Mouse (Mus musculus) macrophage (primary cell): ENCODE results near the gene Rsph10b. TPM values are rescaled to one million over a fixed set of nuclear protein-coding genes. Genes with fewer than 3 reads are reported as not detected.

Experiments used
- H3K27ac ChIP-seq: fragments of 350-480 bp; formaldehyde crosslinking; 2 replicates; pipeline ENCODE4 v1.9.0; 2021
- H3K36me3 ChIP-seq: fragments of 350-480 bp; formaldehyde crosslinking; 2 replicates; pipeline ENCODE4 v1.9.0; 2021; ENCODE audit errors: inconsistent target
- H3K4me3 ChIP-seq: fragments of 350-480 bp; formaldehyde crosslinking; 2 replicates; pipeline ENCODE4 v1.9.0; 2021; ENCODE audit errors: inconsistent target
- H3K79me2 ChIP-seq: fragments of 350-480 bp; formaldehyde crosslinking; 2 replicates; pipeline ENCODE4 v1.9.0; 2021; ENCODE audit errors: inconsistent target
- WGBS: methylation state at CpG from one replicate; pipeline ENCODE4 v1.1.7; 2026; ENCODE audit warnings: inconsistent platforms; ENCODE audit not compliant: missing documents; 5-methylcytosine and 5-hydroxymethylcytosine counted together
- polyA plus RNA-seq: library from polyadenylated mRNA; stranded (reverse); fragments of 250-400 nt; gene quantifications from 3 replicates; pipeline ENCODE4 v1.2.4, GENCODE M21; 2018; ENCODE audit warnings: inconsistent platforms

Gene Rsph10b
- polyA plus RNA-seq, 1 experiment from 2014 or later = not detected

- peaks cover 91% of the 10 kb centered on the region for H3K36me3 ChIP-seq
Measured at GRCm38 (mm10) chr5:143992661-143993060, 59.8 kb downstream of the Rsph10b start.

GRCm38 (mm10) chr5:143993260-143993659 lies 60.4 kb downstream of the Rsph10b start:
- 99% methylated on average over 8 of the region's 8 CpGs for WGBS
- Histone ChIP-seq H3K27ac (no peak overlapping the region), H3K36me3 (peaks cover 91% of the 10 kb centered on the region)

More at GRCm38 (mm10) chr5:143992661-143993060, 59.8 kb downstream of the Rsph10b start:
- H3K4me3 ChIP-seq = no peak overlapping the region
- no peaks in the 10 kb centered on the region for H3K79me2 ChIP-seq
- H3K27ac ChIP-seq = no peak overlapping the region
- 90% methylated on average over 10 of the region's 10 CpGs for WGBS

GRCm38 (mm10) chr5:143993849-143994248 lies 61.0 kb downstream of the Rsph10b start:
- H3K27ac ChIP-seq = no peak overlapping the region
- 98% methylated on average over 5 of the region's 5 CpGs for WGBS

More at GRCm38 (mm10) chr5:143993260-143993659, 60.4 kb downstream of the Rsph10b start:
- Histone ChIP-seq H3K4me3 (no peak overlapping the region), H3K79me2 (no peaks in the 10 kb centered on the region)

GRCm38 (mm10) chr5:143994632-143995365 lies 62.0 kb downstream of the Rsph10b start:
- Histone ChIP-seq H3K4me3 (no peak overlapping the region), H3K27ac (no peak overlapping the region), H3K79me2 (no peaks in the 10 kb centered on the region), H3K36me3 (peaks cover 91% of the 10 kb centered on the region)
- 83% methylated on average over 11 of the region's 11 CpGs for WGBS

More at GRCm38 (mm10) chr5:143993849-143994248, 61.0 kb downstream of the Rsph10b start:
- Histone ChIP-seq H3K79me2 (no peaks in the 10 kb centered on the region), H3K36me3 (peaks cover 91% of the 10 kb centered on the region), H3K4me3 (no peak overlapping the region)

- H3K4me3 ChIP-seq = no peak overlapping the region
Measured at GRCm38 (mm10) chr5:143999409-143999808, 66.6 kb downstream of the Rsph10b start.

GRCm38 (mm10) chr5:144002461-144003192 lies 69.8 kb downstream of the Rsph10b start:
- WGBS = 44% methylated on average over 15 of the region's 15 CpGs
- H3K36me3 ChIP-seq = peaks cover 57% of the 10 kb centered on the region

More at GRCm38 (mm10) chr5:143999409-143999808, 66.6 kb downstream of the Rsph10b start:
- Histone ChIP-seq H3K79me2 (no peaks in the 10 kb centered on the region; the same call in 1 of the 2 replicates), H3K36me3 (peaks cover 71% of the 10 kb centered on the region), H3K27ac (no peak overlapping the region)
- WGBS = 100% methylated on average over 1 of the region's 1 CpGs

GRCm38 (mm10) chr5:144013366-144014134 lies 80.7 kb downstream of the Rsph10b start:
- 35% methylated on average over 12 of the region's 13 CpGs for WGBS
- peaks cover 30% of the 10 kb centered on the region for H3K79me2 ChIP-seq
- 0 out of 2 replicates have a peak overlapping the region, but pooled peaks have one; percentile 28 for H3K27ac ChIP-seq
- H3K4me3 ChIP-seq = peak overlapping the region; percentile 85
- peaks cover 42% of the 10 kb centered on the region for H3K36me3 ChIP-seq

More at GRCm38 (mm10) chr5:144002461-144003192, 69.8 kb downstream of the Rsph10b start:
- H3K79me2 ChIP-seq = peaks cover 8% of the 10 kb centered on the region; the same call in 1 of the 2 replicates
- no peak overlapping the region for H3K4me3 ChIP-seq
- peak overlapping the region; percentile 55 for H3K27ac ChIP-seq

- Histone ChIP-seq H3K36me3 (peaks cover 30% of the 10 kb centered on the region), H3K4me3 (peak within 1 kb of the TSS; percentile 85), H3K79me2 (peaks cover 30% of the 10 kb centered on the region), H3K27ac (peak within 1 kb of the TSS; percentile 28; the same call in 1 of the 2 replicates)
- WGBS = 4% methylated on average over 47 of the region's 47 CpGs
Measured at GRCm38 (mm10) chr5:144014551-144015311, 81.9 kb downstream of the Rsph10b start, which contains the start of gene Ccz1. Gene Ccz1 (minus strand): TSS chr5:144014877.

- H3K4me3 ChIP-seq = peak overlapping the region; percentile 85
- no peak overlapping the region for H3K27ac ChIP-seq
- H3K79me2 ChIP-seq = peaks cover 30% of the 10 kb centered on the region
- 60% methylated on average over 3 of the region's 3 CpGs for WGBS
- H3K36me3 ChIP-seq = peaks cover 26% of the 10 kb centered on the region
Measured at GRCm38 (mm10) chr5:144015312-144015650, 82.4 kb downstream of the Rsph10b start.

- WGBS = 58% methylated on average over 9 of the region's 9 CpGs
- Histone ChIP-seq H3K79me2 (peaks cover 30% of the 10 kb centered on the region), H3K27ac (no peak overlapping the region), H3K4me3 (no peak overlapping the region), H3K36me3 (peaks cover 21% of the 10 kb centered on the region)
Measured at GRCm38 (mm10) chr5:144015845-144016244, 83.0 kb downstream of the Rsph10b start.

GRCm38 (mm10) chr5:144026620-144027263 lies 93.9 kb downstream of the Rsph10b start, which contains the start of gene Ocm:
Gene Ocm (minus strand): TSS chr5:144026670.
- Histone ChIP-seq H3K27ac (no peak within 1 kb of the TSS), H3K4me3 (no peak within 1 kb of the TSS), H3K36me3 (no peaks in the 10 kb centered on the region), H3K79me2 (no peaks in the 10 kb centered on the region)
- WGBS = 22% methylated on average over 11 of the region's 11 CpGs

- H3K79me2 ChIP-seq = no peaks in the 10 kb centered on the region
- no peaks in the 10 kb centered on the region for H3K36me3 ChIP-seq
- 61% methylated on average over 7 of the region's 7 CpGs for WGBS
- H3K4me3 ChIP-seq = no peak overlapping the region
- no peak overlapping the region for H3K27ac ChIP-seq
Measured at GRCm38 (mm10) chr5:144032491-144032890, 99.7 kb downstream of the Rsph10b start.

GRCm38 (mm10) chr5:144034567-144034966 lies 101.7 kb downstream of the Rsph10b start:
- H3K79me2 ChIP-seq = no peaks in the 10 kb centered on the region
- H3K27ac ChIP-seq = no peak overlapping the region
- no peak overlapping the region for H3K4me3 ChIP-seq
- no peaks in the 10 kb centered on the region for H3K36me3 ChIP-seq
- 90% methylated on average over 6 of the region's 7 CpGs for WGBS
